Mouse (Mus musculus) neutrophil, adult 65 days (primary cell): ENCODE data around the gene Slfn8. TPM values are rescaled to one million over a fixed set of nuclear protein-coding genes. Genes with fewer than 3 reads are reported as not detected.

Experiments
- total RNA-seq: library from RNA; stranded (reverse); gene quantifications from 2 replicates; pipeline ENCODE4 v1.2.4, GENCODE M21; 2023

Gene Slfn8
- 8.7 and 11.5 TPM in 2 replicates for total RNA-seq

DNA sequence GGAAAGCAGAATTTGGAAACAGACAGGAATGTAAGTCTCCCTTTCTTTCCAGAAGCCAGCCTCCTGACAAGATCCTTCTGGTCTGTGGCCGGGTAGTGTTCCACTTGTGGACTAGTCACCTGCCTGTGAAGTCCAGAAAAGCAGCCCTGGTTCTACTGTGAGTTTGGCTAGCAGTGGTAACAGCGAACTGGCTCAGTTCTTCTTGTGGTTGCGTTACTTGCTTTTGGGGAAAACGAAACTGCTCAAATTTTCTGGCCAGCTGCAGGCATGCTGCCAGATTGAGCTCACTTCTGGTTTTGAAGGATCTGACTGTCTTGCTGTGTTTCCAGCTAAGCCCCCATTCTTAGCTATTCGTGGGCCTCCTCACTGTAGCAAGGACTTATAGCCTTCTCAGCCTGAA is at the start of gene Slfn8:
Slfn8 (minus strand) TSS at position 190 of the 400 bp plus-strand sequence.

DNA sequence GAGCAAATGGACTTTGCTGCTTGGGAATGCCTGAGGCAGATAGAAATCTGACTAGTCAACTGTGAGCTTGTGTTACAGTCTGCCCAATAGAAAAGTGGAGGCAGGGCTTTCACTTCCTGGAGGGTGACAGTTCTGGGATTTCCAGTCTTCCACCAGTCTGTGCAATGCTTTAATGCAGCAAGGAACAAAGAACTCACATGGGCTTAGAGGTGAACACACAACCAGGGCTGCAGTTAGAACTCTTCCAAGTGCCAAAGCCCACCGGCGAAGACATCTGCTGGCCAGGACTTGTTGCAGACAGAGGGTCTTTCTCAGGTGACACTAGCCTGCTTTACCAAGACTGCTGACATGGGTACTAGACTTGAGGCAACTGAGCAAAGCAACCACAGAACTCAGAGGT is 44.3 kb upstream of the Slfn8 start, which contains the start of gene Slfn2:
Slfn2 (plus strand) TSS at position 167 of the 400 bp plus-strand sequence.

DNA sequence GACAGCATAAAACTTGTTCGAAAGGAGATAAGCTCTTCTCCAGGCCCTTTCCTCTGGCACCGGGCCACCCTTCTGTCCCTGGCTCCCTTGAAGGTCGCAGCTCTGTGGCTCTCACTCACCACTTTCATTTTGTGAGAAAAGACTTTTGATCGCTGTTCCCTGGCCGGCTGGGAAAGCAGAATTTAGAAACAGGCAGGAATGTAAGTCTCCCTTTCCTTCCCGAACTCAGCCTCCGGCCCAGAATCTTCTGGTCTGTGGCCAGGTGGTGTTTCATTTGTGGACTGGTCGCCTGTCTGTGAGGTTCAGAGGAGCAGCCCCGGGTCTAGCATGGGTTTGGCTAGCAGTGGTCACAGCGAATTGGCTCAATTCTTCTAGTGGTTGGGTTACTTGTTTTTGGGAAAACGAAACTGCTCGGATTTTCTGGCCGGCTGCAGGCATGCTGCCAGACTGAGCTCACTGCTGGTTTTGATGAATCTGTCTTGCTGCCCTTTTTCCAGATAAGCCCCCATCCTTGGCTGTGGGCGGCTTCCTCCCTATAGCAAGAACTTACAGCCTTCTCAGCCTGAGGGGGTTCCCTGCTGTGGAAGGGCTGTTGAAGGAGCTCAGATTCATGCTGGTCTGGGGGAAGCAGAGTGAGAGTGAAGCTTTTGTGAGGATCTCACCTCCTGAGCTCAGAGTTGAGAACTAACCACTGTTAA is 29.0 kb downstream of the Slfn8 start, which contains the start of gene Slfn9:
Slfn9 (minus strand) TSS at position 362 of the 698 bp plus-strand sequence.

Other genes with a start within 250 kb of the Slfn8 start
- gene Lig3, start 239.7 kb downstream of the Slfn8 start, total RNA-seq: 20.6 and 21.1 TPM in 2 replicates
- 56.1 and 67.4 TPM in 2 replicates for gene Rffl, start 149.6 kb downstream of the Slfn8 start, total RNA-seq
- 10.6 and 16.1 TPM in 2 replicates for gene Rad51d, start 130.2 kb downstream of the Slfn8 start, total RNA-seq
- not detected in 2 replicates for gene Fndc8, start 128.7 kb downstream of the Slfn8 start, total RNA-seq
- gene Nle1, start 112.4 kb downstream of the Slfn8 start, total RNA-seq: 3.5 and 9.2 TPM in 2 replicates
- gene Unc45b, start 110.3 kb downstream of the Slfn8 start, total RNA-seq: not detected in 2 replicates
- gene Slfn5, start 69.5 kb downstream of the Slfn8 start, total RNA-seq: 14.6 and 25.0 TPM in 2 replicates
- gene Slfn9, start 29.0 kb downstream of the Slfn8 start, total RNA-seq: 7.4 and 7.8 TPM in 2 replicates
- gene Slfn2, start 44.3 kb upstream of the Slfn8 start, total RNA-seq: 434 and 462 TPM in 2 replicates
- 87.4 and 137 TPM in 2 replicates for gene Slfn1, start 96.0 kb upstream of the Slfn8 start, total RNA-seq
- gene Slfn4, start 154.4 kb upstream of the Slfn8 start, total RNA-seq: 600 and 744 TPM in 2 replicates
- 70.1 and 85.9 TPM in 2 replicates for gene Slfn3, start 170.5 kb upstream of the Slfn8 start, total RNA-seq